Mouse (Mus musculus): ENCODE data around the gene Vps13d.

Gene Vps13d

GRCm38 (mm10) chr4:145033392-145033791, 161.4 kb downstream of the Vps13d start:
- DNase-seq = peak; percentile 65

- DNase-seq = no peak
Observed at GRCm38 (mm10) chr4:145032637-145033036, 162.2 kb downstream of the Vps13d start.

GRCm38 (mm10) chr4:145031510-145031909, 163.3 kb downstream of the Vps13d start:
- DNase-seq = no peak

- peak; percentile 31 for DNase-seq
Observed at GRCm38 (mm10) chr4:145026449-145026851, 168.4 kb downstream of the Vps13d start.

GRCm38 (mm10) chr4:145025409-145025762, 169.4 kb downstream of the Vps13d start:
- no peak for DNase-seq

GRCm38 (mm10) chr4:145024694-145025408, 170.0 kb downstream of the Vps13d start:
- no peak for DNase-seq

- no peak for DNase-seq
Observed at GRCm38 (mm10) chr4:145023911-145024310, 170.9 kb downstream of the Vps13d start.

- no peak for DNase-seq
Observed at GRCm38 (mm10) chr4:145022815-145023214, 172.0 kb downstream of the Vps13d start.

GRCm38 (mm10) chr4:145022211-145022610, 172.6 kb downstream of the Vps13d start:
- DNase-seq = no peak

- DNase-seq = no peak
Observed at GRCm38 (mm10) chr4:145020383-145020782, 174.4 kb downstream of the Vps13d start.

GRCm38 (mm10) chr4:145019121-145019714, 175.6 kb downstream of the Vps13d start:
- no peak for DNase-seq

- no peak for DNase-seq
Observed at GRCm38 (mm10) chr4:145017745-145018144, 177.1 kb downstream of the Vps13d start.

- DNase-seq = no peak
Observed at GRCm38 (mm10) chr4:145016669-145017068, 178.1 kb downstream of the Vps13d start.

GRCm38 (mm10) chr4:145014632-145014960, 180.2 kb downstream of the Vps13d start:
- DNase-seq = no peak

GRCm38 (mm10) chr4:145013760-145014631, 180.8 kb downstream of the Vps13d start:
- DNase-seq = no peak

- no peak for DNase-seq
Observed at GRCm38 (mm10) chr4:145013187-145013586, 181.6 kb downstream of the Vps13d start.

GRCm38 (mm10) chr4:145011156-145011555, 183.6 kb downstream of the Vps13d start:
- no peak for DNase-seq

GRCm38 (mm10) chr4:145009934-145010333, 184.9 kb downstream of the Vps13d start:
- no peak for DNase-seq

- no peak for DNase-seq
Observed at GRCm38 (mm10) chr4:145009437-145009836, 185.4 kb downstream of the Vps13d start.

- no peak for DNase-seq
Observed at GRCm38 (mm10) chr4:145005943-145006545, 188.8 kb downstream of the Vps13d start.

GRCm38 (mm10) chr4:145004176-145004575, 190.6 kb downstream of the Vps13d start:
- DNase-seq = no peak

- no peak for DNase-seq
Observed at GRCm38 (mm10) chr4:145002733-145003132, 192.1 kb downstream of the Vps13d start.

GRCm38 (mm10) chr4:144999903-145000382, 194.9 kb downstream of the Vps13d start:
- peak; percentile 74 for DNase-seq

Data from liver (tissue).